Mouse (Mus musculus) gastrocnemius, adult 18-20 months (tissue): Measurements from ENCODE around the gene Chst3. TPM values are rescaled to one million over a fixed set of nuclear protein-coding genes. Genes with fewer than 3 reads are reported as not detected.
"Not testable (repeated sequence)": the region's sequence is repeated elsewhere in the genome, so short reads cannot be mapped to it uniquely, and the experiment has no call there.

Experiments
- DNase-seq: peaks from one replicate; pipeline ENCODE4 v3.0.0; 2021; ENCODE audit warnings: low spot score
- total RNA-seq, 2 experiments: library from RNA; stranded (reverse); gene quantifications; 2 replicates each; pipeline ENCODE4 v1.2.3; 2021

Chst3 gene
- total RNA-seq, 2 experiments from 2014 or later = 0.27 to 0.40 TPM

DNA sequence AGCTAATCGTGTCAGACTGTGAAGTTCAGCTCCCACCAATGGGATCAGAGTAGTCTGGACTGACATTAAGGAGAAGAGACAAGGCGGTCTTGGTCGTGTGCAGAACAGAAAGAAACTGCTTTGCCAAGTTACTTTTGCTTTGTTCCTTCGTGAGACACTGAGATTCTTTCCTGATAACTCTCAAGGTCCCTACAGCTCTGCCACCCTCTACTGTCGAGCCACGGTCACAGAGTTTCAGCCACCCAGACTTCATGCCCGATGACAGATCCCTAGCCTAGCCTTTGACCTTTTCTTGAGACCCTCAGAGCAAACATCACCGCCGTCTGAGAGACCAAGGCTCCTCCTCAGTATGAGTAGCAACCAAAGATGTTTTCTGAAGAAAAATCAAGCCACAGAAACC lies 14.9 kb upstream of the Chst3 start:
- DNase-seq = no peak

DNA sequence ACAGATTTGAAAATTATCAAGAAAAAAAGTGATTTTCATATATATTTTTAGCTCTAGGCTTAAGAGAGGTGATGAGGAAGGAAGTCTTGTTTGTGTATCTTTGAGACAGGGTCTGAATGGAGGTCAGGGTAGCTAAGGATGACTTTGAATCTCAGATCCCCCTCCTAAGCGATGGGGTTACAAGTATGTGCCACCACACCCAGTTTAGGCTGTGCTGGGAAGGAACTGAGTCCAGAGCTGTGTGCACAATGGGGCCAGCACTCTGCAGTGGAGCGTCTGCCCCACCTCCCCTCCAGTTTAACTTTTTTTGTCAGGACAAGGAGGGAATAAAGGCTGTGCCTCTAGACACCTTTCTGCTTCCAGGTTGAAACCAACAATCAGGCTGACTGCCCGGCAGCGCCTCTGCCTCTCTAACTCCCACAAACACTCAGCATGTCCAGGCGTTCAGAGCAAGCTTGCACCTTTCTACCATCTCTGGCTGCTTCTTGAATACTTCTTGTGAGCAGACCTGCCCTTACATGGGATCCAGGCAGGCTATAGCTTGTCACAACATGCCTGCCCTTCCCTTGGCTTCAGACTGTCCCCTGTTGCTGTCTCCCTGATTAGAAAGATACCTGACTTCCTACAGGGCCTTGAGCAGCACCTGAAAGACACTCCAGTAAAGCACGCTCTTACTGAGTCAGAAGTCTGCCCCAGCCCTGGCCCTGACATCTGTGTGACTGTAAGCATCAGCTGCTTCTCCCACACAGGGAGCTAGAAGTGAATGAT lies 11.4 kb upstream of the Chst3 start:
- no peak for DNase-seq

DNA sequence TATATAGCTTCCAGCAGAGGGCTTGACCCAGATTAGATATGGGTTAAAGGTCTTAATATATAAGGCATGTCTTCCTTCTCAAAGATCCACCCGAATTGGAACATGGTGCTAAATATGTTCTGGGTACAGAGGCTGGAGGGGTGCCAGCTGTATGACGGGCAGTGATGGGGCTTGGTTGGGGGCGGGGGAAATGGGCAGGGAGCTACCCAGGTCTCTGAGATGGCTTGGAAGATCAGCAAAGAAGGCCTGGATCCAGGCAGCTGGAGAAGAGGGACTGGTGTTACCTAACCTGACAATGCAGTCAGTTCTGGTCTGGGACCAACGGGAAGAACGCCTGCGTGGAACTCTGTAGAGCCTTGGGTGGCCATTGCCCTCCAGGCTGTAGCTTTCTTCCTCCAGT lies 10.1 kb upstream of the Chst3 start:
- peak; percentile 53 for DNase-seq

DNA sequence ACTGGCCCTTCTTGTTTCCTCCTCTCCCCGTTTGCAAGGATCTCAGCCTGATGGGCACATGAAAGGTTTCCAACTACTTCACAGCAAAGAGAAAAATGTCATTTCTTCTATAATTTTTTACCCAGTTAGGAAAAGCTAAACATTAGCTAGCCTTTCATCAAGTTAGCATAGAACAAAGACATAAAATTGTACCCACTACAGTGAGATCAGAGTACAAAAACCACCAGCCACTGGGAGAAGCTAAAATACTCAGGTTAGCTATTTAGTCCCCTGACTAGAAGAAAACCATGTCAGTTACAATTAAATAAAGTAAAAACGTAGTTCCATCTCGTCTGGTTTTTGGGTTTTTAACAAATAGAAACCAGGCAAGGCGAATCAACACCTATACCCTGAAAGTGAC lies 8.6 kb upstream of the Chst3 start:
- no peak for DNase-seq

DNA sequence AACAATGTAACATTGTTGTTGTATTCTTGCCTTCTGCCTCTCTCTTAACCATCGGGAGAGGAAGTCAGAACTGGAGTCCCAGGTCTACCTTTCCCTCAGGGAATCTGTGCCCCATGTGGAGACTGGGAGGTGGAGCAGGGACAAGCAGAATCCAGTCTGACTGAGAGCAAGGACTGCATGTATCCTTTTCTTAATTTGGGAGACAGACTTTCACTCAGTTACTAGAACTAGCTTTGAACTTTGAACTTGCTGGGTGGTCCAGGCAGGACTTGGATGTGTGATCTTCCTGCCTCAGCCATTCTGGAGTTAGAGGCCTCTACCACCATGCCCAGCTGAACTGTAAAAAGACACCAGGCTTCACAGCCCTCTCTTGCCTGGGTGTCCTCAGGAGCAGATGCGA lies 5.5 kb upstream of the Chst3 start:
- DNase-seq = no peak

DNA sequence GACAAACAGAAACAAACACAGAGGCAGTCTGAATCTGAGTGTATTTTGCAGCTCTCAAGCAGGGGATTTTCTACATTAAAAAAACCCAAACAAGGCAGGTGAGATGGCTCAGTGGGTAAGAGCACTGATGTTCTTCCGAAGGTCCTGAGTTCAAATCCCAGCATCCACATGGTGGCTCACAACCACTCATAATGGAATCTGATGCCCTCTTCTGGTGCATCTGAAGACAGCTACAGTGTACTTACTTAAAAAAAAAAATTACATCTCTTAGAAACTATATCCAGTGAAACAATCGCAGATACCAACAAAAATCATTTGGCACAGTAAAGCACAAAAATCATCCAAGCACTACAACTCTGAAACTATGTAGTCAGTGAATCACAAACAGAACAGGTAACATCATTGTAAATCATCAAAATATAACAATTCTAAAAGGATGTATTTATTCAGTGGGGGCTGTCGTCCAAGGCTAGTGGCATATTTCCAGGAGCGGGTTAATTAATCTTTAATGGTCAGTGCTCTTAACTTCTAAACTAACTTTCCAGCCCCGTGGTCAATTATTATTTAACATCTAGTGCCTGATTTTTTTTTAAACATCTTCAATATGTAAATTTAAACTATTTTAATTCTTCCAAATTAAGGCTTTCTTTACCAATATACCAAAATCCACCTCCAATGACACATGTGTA lies 2.7 kb upstream of the Chst3 start:
- DNase-seq = not testable (repeated sequence)

DNA sequence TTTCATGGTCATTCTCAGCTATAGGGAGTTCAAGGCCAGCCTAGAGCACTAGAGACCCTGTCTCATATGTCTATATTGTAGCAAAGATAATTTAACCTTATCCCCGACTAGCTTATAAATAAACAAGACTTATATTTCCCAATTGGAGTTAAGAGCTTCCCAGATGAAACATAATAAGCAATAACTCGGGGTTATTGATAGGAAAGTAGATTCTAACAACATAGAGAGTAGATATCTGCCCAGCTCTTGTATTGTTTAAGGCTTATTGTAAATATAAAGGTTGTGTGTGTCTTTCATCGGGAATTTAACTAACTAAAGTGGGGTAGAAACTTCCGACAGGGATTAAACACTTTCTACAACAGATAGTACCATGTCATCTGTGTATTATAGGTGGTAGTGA lies 1.5 kb upstream of the Chst3 start:
- DNase-seq = no peak

DNA sequence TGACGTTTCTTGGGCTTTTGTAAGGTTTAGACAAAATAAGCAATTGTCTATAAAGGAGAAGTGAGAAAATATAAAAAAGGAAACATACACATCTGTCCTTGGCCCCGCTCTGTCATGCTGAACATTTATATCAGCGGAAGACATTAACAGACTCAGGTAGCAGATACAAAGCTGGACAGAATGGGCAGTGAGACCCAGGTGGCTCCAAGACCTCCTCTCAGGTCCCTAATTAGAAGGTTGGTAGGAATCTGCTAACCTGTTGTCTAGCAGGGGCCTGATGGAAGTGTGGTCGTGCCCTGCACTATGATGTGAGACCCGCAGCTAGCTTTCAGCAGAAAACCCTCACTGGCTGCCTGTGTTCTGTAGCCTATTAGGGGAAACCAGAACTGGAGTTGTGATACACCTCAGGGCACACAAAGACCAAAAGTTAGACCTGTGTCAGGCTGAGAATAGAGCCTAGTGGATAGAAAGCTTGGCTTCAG lies 1.0 kb upstream of the Chst3 start:
- no peak for DNase-seq

DNA sequence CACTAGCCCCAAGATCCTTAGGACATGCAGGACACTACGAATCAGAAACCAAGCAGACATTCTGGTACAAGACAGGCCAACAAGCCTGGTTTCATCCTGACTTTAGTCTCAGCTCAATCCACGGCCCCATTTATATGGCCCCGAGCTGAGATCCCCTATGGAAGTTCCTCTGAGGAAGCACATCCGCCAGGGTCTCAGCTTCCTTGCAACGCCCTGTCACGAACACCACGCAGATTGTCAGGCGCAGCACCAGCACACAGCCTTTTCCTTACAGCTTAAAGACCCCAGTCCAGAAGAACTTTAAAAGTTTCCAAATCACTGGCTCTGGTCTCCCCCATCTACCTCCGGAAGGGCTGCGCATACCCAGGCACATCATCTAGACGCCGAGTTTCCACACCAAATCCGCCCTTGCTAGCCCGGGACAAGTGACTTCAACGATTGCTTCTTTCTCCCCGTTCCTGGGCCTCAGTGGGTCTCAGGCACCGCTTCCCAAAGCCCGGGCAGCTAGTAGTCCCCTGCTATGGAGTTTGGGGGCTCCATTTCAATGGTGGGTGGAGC lies 948 bp downstream of the Chst3 start:
- DNase-seq = no peak

DNA sequence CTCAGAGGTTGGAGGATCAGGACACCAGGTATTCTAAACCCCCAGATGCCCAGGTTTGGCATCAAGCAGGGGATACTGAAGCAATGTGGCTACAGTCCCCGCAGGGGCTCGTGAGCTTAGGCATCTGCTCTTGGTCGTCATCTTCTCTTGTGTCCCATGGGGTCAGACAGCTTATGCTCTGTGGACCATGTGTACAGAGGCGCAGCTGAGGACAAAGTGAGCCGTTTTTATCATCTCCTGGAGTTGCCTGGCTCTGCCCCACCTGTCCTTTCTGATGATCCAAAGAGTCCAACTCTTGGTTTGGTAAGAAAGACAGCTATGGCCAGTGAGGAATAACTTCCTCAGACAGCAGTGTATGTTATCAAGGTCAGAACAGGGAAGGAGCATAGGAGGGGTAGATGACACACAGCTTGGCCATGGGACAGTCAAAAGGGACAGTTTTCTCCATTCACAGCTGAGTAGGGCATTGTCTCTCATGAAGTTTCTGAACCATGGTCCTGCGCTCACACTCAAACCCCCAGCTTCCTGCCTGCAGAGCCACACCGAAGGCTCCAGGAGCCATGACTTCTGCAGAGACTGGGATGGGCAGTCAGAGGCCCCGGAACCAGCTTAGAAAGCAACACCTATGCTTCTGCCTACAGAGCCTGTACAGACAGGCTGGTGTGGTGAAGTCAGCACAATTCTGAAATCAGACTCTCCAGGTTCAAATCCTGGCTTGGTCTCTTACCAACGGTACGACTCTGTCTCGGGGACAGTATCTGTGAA lies 2.5 kb downstream of the Chst3 start:
- DNase-seq = no peak

DNA sequence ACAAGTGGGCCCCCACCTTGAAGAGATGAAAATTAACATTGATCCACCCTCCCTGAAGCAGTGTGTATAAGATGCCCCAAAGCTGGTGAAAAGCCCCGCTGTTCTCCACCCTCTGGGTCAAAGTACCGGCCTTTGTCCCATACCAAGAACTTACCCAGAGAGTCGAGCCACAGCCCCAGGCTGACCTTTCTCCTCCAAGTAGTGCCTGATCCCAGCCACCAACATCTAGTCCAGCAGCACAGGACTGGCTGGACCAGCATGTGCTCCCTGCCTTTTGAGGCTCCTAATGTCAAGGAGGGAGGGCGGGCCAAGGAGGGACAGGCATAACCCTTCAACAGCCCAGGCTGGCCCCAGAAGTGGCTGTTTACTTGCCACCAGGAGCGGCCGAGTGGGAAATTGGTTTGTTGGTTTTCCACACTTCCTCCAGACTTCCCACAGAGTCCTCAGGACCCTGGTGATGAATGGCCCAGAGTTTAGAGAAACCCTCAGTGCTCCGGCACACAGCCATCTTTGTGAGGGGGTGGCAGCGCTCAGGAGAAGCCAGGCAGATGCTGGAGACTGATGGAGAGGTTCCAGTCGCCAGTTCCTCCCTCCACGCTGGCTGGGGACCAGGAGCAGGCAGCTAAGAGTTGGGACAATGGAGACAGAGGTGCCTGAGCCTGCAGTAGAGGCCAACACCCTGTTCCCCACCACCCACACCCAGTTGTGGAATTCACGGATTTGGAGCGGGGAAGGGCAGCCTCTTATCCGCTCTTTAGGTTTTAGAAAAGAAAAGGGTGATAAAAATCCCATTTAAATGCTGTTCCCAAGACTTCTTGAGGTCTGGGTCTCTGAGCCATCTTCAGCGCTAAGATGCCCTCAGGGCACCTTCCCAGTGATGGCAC lies 3.7 kb downstream of the Chst3 start:
- no peak for DNase-seq

DNA sequence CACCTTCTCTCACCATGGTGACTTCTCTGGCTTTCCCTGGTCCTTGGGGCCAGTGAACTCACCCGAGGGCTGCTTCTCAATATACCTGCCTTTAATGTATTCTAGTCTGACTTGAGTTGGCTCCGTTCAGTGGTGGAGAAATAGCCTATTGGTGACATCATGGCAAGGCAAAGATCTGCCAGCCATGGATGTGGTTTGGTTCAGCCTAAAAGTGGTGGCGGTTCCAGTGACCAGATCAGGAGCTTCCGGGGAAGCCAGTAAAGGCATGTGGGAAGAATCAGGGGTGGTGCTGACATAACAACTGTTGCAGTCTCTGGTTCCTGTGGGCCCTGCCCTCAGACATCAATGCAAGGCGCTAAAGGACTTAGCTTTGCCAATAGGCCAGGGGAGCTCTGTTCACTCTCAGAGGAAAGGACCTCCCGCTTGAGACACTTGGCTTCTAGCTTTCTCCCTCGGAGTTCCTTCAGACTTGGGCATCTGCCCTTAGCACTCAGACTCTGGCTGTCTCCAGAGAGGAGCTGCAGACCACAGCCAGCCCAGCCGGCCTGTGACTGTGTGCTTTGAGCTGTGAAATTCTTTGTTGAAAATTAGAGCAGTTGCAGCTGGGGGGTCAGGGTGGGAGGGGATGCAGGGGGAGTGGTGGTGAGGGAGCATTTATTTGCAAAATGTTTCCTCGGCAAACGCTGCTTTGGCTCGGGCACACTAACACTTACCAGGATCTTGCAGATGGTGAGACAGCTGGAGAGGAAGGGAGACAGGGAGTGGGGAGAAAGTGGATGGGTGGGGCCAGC lies 6.3 kb downstream of the Chst3 start:
- no peak for DNase-seq

DNA sequence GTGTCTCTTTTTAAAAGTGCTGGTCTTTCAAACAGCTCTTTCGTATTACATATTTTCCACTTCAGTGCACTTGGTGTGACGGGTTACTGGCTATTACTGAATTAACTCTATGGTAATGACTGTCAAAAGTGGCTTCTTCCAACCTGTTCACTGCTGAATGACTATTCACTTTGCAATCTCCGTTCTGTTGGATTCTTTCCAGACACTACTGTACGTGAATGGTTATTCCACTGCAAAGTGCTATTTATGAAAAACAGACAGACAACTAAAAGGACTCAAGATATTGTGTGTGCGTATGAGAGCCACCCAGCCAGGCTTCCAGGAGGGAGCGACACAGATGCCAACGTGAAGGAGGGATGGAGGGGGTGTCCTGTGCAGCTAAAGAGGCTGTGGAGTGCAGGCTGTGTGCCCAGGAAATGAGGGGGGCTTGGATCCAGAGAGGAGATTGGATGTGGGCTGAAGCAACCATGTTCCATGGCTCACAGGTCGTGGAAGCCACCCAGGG lies 7.5 kb downstream of the Chst3 start:
- DNase-seq = no peak

DNA sequence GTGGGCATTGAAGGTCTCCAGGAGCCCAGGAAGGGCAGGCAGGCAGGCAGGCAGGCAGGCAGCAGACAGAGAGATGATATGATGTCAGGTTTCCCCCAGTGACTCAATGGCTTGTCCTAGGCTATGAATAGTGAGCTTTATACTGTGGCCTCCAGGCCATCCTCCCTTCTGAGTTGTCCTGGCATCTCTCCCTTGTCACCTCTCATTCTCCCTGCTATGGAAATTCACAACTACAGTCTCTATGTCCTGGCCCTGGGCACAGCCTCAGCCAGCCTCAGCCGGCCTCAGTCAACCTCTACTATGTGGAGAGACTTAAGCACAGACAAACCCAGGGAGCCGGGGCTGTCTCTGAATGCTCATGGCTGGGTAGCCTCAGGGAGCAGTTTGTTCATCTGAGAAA lies 8.6 kb downstream of the Chst3 start:
- peak; percentile 54 for DNase-seq

DNA sequence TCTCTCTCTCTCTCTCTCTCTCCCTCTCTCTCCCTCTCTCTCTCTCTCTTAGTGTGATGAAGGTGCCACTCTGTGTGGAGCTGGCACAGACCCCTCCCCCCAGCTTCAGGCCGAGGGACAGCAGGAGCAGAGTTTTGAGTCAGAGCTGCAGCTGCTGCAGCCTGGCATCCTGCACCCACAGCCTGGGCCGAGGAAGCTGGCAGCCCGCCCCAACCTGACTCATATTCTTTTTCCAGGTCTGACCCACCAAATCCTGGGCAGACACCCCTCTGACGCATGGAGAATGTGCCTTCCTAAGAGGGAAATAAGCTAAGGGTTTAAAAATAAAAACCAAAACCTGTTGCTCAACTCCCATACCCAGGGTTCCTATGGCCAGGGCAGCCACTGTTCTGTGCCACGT lies 9.8 kb downstream of the Chst3 start:
- peak; percentile 92 for DNase-seq

DNA sequence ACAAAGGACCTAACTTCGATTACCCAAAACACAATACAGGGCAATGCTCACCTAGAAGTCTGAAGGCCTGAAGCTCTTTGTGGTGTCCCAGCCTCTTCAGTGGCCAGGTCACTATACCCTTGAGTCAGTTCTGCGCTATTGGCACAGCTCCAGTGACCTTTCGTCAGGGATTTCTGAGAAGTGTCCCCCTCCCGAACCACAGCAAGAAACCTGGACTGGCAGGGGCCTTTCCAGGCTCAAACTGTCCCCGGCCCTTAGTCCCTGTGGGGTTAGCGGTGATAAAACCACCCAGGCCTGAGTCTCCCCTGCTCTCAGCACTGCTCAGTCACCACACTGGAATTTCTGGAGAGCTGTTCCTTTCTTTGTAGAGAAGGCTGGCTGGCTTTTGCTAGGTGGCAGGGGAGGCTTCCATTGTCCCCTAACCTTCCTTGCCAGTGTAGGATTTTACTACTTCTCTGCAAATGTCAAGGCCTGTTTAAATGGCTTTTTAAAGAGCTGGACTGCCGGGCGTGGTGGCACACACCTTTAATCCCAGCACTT lies 11.8 kb downstream of the Chst3 start:
- no peak for DNase-seq

DNA sequence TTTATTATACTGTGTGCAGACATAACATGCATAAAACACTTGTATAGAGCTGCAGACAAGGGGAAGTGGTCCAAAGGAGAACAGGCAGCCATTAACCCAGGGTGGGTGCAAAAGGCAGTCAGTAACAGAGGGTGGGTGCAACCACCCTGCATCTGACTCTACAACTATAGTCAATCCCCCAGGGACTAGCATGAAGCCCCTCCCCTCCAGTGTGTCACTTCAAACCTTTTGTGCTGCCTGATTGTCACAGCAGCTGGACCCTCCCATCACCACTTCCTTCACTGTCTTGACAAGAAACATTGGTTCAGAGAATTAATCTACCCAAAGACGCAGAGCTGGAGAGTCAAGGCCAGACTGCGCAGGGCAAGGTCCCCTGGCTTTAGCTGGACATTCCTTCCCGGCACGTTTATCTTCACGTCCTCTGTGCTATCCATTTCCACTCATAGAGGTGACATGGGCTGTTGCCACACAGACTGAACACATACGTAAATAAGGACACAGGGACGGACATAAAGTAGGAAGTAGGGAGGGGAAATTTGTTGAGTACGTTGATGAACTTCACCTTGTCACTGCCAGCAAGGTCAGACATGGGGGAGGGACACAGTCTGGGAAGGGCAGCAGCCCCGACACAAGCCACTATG lies 13.3 kb downstream of the Chst3 start:
- no peak for DNase-seq

DNA sequence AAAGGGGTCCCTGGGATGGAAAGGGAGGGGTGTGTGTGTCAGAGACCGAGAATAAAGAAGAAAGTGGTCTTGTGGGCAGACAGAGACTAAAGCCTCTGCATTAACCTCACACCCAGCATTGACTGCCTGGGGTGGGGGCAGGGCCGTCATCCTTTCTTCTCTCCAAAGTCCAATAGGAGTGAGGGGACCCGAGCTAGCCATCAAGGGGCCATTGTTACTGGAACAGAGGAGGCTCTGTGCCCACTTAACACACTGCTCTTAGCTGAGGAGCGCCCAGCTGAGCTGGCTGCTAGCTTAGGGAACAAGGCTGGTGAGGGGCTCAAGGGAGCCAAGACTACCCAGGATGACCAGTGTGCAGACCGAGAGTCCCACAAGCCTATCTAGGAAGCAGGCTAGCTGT lies 16.3 kb downstream of the Chst3 start:
- no peak for DNase-seq

DNA sequence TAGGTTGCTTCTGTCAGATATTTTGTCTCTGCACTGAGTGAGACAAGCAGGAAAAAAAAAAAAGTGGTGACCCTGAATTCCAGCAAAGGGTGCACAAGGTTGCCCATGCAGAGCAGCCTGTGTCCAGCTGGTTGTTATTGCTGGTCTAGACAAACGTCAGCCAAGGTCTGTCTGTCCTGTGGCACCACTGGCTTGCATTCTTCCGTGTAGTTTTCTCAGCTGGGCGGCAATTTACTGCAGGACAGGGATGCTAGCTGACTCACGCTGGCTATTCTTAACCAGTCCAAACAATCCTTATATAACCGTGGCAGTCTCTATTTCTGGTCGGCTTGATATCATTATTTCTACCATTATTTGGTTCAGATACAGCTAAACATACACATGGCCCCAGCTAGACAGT lies 18.1 kb downstream of the Chst3 start:
- DNase-seq = peak; percentile 49
